Mouse (Mus musculus) c-Kit-negative CD71-positive TER-119-positive erythroid progenitor cells, embryonic 14.5 days (primary cell): ENCODE measurements around the gene Hnrnpc.

Experiments used
- DNase-seq: peaks from one replicate; pipeline ENCODE4 v3.0.0-alpha.2; 2013; ENCODE audit warnings: low read depth, low spot score

The Hnrnpc gene

DNA sequence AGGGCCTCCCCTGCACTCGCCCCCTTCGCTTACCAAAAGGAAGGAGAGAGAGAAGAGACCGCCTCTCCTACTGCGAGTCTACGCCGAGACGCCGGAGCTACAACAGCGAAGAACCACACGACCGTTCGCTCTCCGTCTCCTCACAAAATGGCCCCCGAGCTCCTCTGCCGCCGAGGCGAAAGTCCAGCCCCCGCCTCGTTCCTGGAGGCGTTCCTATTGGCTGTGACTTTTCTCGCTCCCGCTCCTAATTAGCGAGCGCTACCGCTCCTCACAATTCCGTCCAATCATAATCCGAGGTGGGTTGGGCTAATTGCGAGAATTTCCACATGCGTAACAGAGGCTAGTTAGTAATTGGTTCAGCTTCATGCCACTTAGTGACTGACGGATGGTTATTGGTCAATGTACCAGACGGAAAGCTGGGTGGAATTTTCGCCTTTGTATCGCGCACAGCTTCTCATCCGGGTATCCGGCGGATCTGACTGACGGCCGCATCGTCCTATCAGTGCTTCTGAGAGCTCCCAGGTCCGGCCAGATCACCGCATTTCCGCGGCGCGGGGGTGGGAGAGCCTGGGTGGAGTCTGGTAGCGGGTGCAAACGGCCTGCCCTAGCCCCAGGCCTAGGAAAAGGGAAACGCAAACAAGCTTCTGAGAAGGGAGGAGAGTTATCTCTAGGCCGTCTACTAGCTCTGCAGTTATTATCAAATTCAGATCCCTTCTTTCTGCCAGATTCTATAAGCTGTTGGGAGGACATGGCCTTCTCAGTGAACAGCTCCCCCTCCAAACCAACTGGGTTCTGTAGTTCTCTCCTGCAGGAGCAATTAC lies at the start of gene Hnrnpc:
TSS of gene Hnrnpc (minus strand) at position 173 of the 821 bp plus-strand sequence.
- DNase-seq: peak; percentile 100

DNA sequence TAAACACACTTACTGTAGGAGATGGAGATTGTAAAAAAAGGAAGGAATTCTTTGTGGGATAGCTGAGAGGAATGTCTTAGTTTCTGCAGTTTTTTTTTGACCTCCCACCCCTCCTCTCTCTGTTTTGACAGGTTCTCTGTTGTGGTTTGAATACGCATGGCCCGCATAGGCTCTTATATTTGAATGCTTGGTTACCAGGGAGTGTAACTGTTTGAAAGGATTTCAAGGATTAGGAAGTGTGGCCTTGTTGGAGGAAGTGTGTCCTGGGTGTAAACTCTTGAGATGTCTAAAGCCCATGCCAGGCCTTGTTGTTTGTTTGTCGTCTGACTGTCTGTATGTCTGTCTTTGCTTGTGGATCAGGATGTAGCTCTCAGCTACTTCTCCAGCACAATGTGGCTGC lies 48.8 kb upstream of the Hnrnpc start:
- DNase-seq: no peak

DNA sequence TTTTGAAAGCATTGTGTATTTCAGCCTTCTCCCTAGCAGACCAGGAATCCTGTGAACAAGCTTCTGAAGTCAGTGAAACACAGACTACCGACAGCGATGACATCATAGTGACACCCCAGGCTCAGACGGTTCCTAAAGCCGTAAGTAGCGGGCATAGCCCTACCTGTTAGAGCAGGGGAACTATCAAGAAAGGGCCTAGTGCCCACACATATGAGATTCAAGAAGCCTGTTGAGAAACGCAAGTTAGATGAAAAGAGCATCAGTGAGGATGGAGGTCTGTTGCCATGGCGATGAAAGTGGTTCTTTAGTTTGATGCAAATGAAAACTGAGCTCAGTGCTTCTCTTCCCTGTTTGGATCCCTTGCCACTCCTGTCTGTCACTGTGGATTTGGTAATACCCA lies 48.4 kb upstream of the Hnrnpc start:
- no peak for DNase-seq

DNA sequence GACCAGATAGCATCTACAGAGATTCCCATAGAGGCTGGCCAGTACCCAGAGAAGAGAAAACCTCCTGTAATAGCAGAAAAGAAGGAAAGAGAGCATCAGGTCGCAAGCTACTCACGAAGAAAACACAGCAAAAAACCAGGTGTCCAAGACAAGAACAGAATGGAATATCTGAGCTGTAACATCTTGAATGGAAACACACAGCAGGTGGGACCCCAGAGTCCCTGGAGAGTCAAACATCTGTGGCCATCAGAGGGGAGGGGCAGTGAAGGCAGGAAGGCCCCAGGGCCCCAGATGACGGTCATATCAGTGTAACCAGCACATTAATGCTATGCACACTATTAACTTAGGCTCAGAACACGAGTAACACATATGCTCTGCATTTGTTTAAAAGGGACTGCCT lies 46.1 kb upstream of the Hnrnpc start:
- DNase-seq: no peak

DNA sequence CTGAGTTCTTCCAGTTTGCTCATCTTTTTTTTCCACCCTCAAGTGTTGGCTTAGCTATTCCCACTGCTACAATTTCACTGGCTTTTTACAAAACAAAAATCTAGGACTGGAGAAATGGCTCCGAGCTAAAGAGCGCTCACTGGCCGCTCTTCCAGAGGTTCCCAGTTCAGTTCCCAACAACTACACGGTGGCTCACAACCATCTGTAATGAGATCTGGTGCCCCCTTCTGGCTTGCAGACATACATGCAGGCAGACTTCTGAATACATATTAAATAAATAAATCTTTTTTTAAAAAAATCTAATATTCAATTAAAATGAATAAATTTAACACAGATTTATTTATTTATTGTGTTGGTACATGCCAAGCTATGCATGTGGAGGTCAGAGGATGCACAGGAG lies 42.7 kb upstream of the Hnrnpc start:
- DNase-seq: no peak

DNA sequence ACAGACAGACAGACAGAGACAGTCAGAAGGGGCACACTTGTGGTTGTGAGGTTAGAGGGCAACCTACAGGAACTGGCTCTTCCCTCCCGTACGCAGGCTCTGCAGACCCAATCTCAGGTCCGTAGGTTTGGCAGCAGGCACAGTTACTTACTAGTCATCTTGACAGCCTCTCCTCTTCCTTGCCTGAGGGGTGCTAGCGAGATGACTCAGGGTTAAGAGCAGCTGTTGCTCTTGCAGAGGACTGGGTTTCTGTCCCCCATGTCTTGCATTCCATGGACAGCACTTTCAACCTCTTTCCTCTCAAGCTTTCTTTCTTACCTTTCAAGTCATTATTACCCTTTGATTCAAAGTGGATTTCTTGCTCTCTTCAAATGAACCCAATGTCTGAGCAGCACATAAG lies 40.3 kb upstream of the Hnrnpc start:
- no peak for DNase-seq

DNA sequence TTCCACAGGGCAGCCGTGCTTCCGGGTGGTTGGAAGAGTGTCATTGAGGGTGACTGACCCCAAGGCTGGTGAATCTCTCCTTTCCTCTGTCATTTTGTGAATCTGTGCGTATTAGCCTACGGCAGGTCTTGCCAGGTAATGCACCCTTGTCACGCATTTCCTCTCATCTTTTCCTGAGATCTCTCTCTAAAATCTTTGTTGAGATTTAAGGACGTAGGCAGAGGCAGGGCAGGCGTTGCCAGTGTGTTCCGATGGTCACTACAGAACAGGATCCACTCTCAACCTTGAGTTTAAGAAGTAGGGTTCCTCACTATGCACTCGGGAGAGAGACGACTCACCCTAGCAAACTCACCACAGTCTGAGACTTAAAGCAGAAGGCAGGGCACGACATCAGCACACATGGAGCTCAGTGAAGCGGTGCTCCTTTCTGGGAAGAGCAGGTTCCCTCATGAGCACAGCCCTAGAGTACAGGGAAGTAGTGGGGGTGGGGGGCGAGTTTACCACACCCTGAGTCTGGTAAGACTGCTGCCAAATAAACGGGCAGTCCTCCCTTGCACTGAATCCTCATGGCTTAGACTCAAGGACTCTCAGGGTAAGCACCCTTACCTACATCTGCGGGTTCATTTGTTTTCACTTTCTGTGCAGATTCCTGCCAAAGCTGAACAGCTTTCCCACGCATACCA lies 37.8 kb upstream of the Hnrnpc start:
- DNase-seq: no peak

DNA sequence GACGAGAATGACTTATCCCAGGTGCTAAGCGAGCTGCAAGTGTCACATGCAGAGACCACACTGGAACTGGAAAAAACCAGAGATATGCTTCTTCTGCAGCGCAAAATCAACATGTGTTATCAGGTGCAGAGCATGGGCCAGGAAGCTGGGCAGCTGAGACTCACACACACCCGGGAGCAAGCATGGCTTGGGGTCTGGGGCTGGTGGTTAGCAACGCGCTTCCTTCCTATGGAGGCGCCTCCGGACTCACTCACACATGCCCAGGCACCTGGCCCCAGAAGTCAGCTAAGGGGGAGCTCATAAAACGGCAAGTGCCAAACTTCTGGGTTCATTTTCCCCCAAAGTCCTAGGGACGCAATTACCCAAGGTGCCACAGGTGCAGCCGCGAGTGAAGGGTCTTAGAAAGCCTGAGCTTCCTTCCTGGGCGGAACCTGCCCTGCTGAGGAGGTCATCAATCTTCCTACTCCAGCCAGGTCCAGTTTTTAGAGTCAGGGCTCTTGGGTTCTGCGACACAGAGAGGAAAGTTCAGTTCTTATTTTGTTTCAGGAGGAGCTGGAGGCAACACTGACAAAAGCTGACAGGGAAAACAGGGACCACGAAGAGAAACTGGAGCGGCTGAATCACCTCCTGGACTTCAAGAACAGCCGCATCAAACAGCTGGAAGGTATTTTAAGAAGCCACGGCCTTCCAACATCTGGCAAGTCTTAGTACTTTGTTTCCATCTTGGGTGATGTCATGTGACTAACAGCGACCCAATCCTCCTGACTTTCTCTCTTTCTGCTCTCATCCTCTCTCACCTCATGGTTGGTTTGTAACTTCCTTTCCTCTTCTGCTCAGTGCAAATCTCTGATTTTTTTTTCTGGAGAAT lies 37.0 kb upstream of the Hnrnpc start:
- no peak for DNase-seq

DNA sequence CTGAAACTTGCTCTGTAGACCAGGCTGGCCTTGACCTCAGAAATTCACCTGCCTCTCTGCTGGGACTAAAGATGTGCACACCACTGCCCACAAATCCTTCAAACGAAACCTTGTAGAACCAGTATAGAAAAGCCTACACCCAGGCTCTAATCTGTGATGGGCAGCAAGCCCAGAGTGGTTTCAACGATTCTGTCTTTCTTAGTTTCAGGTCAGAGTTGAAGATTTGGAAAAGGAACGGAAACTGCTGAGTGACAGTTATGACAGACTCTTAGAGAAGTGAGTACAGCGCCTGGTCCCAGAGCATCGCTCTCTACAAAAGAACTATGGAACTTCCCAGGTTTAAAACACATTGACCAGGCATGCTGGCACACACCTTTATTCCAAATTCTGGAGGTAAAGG lies 29.8 kb upstream of the Hnrnpc start:
- no peak for DNase-seq

DNA sequence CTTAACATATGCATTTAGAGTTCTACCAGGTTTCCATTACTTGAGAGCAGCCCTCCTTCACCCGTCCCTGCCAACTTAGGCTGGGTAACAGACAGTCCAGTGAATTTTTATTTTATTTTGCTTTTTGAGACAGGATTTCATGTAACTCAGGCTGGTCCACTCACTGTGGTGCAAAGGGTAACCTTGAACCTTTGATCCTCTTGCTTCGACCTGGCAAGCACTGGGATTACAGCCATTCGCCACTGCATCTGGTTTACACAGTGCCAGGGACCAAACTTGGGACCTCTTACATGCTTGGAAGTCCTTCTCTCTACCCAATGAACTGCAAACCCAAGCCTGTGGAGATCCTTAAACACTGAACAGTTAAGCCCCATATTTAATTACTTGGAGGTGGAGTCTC lies 20.8 kb upstream of the Hnrnpc start:
- DNase-seq: no peak

DNA sequence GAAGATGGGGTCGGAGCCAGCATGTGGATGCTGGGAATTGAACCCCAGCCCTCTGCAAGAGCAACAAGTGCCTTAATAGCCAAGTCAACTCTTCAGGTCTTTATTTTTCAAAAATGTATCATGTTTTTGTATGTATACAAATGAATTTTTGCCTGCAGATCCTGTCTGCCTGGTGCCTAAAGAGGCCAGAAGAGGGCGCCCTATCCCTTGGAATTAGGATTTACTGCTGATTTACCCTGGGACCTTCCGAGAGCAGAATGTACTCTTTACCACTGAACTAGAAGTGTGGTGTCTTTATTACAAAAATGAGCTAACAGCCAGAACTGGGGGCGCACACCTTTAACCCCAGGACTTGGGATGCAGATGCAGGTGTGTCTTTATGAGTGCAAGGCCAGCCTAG lies 20.1 kb upstream of the Hnrnpc start:
- DNase-seq: peak; percentile 39

DNA sequence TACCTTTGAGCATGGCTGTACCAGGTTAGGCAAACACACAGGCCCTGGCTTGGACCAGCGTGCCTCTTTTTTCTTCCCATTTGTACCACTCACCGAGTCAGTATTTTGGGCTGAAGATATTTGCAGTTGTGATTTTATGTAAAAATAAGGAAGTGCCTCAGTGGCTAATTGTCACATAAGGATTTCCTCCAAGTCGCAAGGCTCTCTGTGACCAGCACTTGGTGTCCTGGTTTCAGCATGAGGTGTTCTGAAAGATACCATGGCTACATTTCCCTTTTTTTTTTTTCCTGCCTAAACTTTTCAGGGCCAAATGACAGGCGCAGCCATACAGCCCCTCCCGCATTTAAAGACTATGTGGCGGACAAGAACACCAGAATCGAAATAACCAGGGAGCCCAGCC lies 16.3 kb upstream of the Hnrnpc start:
- no peak for DNase-seq

DNA sequence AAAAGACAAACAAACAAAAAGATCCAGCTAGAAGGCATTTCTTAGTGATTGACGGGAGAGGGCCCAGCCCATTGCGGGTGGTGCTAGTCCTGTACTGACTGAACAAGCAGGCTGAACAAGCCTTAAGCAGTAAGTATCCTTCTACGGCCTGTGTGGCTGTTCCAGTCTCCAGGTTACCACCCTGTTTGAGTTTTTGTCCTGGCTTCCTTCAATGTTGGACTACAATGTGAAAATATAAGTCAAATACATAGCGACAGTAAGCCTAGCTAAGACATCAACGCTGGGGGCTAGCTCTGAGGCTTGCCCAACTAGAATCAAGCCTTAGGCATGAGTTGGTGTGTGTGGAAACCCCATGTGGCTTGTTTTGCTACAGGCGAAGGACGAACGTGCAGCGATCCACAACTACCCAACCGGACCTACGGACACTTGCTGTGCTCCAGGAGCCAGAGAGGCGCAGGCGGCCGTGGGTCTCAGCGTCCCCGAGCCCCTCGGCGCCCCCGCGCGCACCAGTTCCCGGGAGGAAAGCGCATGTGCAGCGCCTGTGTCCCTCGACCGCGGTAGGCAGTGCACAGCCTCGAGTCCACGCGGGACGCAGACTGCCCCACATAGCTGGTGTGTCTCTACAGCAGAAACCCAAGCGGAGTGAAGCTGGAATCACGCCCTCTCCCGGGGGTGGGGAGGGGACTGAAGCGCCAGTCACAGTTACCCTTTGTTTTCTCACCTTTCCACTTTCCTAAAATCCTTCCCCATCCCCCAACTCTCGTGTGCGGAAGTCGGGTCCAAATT lies 15.2 kb upstream of the Hnrnpc start:
- DNase-seq: no peak

DNA sequence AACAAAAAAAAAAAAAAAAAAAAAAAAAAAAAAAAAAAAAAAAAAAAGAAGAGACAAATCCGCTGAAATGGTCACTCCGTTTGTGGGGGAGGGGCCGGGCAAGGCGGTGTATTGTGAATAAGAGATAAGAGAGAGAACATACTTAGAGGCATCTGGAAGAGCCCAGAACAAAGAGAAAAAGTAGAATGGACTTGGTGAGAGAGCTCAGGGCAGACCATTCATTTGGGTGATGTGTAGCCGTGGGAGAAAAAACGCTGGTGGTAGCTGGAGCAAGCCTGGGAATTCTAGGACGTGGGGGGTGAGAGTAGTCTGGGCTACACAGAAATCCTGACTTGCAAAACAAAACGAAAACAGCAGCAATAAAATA lies 14.6 kb upstream of the Hnrnpc start:
- no peak for DNase-seq

DNA sequence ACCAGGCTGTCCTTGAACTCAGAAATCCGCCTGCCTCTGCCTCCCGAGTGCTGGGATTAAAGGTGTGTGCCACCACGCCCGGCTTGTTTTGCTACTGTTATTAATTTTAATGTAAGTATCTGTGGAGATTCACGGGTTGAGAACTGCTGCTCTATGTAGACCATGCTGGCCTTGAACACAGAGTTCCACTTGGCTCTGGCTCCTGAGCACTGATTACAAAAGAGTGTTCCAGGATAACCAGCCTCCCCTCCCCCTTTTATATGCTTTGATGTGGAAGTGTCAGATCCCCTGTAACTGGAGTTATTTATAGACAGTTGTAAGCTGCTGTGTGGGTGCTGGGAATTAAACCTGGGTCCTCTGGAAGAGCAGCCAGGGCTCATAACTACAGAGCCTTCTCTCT lies 13.4 kb upstream of the Hnrnpc start:
- DNase-seq: no peak

DNA sequence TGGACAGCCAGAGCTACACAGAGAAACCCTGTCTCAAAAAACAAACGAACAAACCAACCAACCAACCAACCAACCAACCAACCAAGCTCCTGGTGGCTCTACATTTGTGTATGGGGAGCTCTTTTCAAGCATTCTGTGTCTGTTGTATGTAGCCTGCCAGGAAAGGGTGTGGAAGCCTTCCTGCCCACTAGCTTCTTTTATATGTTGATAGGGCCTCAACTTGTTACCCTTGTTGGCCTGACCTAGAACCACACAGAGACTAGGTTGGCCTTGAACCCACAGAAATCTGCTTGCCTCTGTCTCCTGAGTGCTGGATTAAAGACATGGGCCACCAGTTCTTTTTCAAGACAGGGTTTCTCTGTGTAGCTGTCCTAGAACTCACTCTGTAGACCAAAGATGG lies 10.3 kb upstream of the Hnrnpc start:
- no peak for DNase-seq

DNA sequence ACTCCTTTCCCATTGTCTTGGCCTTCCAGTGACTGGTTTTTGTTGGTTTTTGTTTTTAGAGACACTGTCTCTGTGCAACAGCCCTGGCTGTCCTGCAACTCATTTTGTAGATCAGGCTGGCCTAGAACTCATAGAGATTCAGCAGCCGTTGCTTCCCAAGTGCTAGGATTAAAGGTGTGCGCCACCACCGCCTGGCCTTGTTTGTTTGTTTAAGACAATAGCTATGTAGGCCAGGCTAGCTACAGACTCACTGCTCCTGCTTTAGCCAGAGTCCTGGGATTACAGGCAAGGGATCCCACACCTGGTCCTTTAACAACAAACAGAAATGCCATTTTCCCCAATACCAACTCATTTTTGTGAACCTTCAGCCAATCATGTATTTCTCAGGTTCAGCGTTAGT lies 6.5 kb upstream of the Hnrnpc start, which contains the start of gene Rpgrip1:
TSS of gene Rpgrip1 (plus strand) at position 359 of the 400 bp plus-strand sequence.
- DNase-seq: no peak

DNA sequence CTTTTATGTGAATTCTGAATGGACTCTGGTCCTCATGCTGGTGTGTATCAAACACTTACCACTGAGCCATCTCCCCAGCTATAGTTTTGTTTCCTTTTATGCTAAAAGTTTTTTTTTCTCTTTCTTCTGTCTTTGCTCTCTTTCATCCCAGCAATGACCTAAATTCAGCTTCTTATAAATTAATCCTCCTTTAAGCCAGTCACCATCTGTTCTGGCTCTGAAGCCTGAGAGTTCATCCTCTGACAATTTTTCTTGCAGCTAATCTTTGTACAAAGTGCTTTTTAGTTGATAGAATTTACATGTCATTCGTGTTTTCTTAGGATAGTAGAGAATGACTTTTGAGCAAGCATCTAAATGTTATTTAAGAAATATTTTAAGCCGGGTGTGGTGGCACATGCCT lies 4.2 kb upstream of the Hnrnpc start:
- DNase-seq: no peak

DNA sequence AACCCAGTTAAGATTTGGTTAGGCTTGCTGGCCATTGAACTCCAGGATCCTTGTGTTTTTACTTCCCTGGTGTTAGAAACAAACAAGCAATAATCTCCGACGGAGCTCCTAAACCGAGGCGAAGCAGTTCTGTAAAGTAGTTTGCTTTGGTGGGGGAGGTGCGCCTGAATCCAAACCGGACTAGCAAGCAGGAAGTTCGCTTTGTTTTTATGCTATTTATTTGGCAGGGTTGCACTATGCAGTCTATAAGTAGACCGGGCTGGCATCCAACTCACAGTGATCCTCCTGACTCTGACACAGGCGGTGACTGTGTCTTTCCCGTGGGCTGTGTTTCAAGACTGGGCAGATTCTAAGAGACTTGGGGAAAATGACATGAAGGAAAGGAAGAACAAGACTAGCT lies 2.9 kb upstream of the Hnrnpc start:
- no peak for DNase-seq

DNA sequence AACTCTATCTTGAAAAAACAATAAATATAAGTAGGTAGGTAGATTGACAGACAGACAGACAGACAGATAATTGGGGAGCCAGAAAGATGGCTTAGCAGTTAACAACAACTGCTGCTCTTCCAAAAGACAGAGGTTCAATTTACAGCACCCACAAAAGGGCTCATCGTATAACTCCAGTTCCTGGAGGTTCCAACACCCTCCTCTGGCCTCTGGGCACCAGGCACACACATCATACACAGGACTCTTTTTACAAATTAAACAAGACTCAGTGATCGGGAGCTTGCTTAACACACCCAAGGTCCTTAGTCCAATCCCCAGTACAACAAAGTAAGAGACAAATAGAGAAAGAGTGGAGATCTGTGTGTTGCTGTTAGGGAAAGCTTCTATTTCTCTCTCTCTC lies 1.5 kb upstream of the Hnrnpc start:
- DNase-seq: no peak

DNA sequence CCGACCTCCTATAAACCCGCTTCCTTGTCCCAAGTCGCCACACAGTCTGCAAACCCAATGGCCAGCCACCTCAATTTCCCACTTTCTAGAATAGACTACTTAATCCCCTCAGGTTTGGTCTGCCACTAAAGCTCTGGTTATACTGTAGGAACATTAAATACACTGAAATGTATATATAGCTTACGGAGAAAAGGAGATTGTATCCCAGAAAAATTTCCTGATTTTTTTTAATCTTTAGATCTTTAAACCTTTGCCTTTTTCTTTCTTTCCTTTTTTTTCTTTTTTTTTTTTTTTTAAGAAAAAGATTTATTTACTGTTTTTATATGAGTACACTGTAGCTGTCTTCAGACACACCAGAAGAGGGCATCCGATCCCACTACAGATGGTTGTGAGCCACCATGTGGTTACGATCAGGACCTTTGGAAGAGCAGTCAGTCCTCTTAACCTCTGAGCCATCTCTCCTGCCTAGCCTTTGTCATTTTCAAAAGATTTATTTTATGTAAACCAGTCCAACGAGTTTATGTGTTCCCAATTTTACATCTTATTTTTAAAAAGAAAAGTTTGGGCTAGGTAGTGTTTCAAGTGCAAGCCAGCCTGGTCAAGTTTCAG lies 953 bp upstream of the Hnrnpc start:
- no peak for DNase-seq
